Mouse (Mus musculus) heart, adult 2 months (tissue): ENCODE data around the gene Mef2a.

Experiments used
- CTCF ChIP-seq: fragments of 200-600 bp; IDR thresholded peaks from 2 replicates; pipeline ENCODE4 v1.8.1; 2022; ENCODE audit warnings: antibody characterized with exemption, mild to moderate bottlenecking, moderate library complexity
- EP300 ChIP-seq: fragments of 200-500 bp; IDR thresholded peaks from 2 replicates; pipeline ENCODE4 v1.6.1; 2011; ENCODE audit warnings: low read depth, low read length, control low read depth; ENCODE audit not compliant: insufficient read depth
- POLR2A ChIP-seq: fragments of 200-500 bp; IDR thresholded peaks from 2 replicates; pipeline ENCODE4 v1.6.1; 2011; ENCODE audit warnings: mild to moderate bottlenecking, low read depth, low read length, control low read depth; ENCODE audit not compliant: insufficient read depth

GRCm38 (mm10) chr7:67369645-67370044 lies 3.0 kb downstream of the Mef2a start:
- TF ChIP-seq POLR2A (no peak), EP300 (no peak), CTCF (no peak)
